Mouse (Mus musculus): ENCODE results near the gene Lingo1.

DNA sequence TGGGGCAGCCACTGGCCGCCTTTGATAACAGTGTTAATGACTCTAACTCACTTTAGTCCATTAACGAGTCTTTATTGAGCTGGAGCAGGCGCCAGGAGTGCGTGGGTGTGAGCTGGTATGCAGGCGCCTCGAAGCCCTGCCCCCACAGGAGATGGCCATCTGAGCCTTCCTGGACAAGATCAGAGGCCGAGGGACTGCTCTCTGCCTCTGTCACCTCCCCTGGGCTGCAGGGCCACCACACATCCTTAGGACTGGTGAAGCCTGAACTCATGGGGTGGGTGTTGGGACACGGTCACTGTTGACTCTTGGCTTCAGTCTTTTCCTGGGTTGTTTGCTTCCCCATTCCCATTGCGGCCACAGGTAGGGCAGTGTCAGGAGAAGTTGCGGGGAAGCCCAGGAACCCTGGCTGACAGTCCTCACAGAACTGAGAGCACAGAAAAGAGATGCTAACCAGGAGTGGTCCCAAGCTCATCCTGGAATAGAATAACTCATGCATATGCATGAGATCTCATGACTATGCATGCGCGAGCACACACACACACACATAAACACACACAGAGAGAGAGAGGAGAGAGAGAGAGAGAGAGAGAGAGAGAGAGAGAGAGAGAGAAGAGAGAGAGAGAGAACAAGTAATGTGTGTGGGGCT is 191.3 kb downstream of the Lingo1 start:
- no peak for TF ChIP-seq CTCF (IDR thresholded peaks at IDR 0.05; ENCODE audit: extremely low read depth, insufficient read depth, insufficient read length, insufficient replicate concordance)
- no peak for TF ChIP-seq POLR2A (IDR thresholded peaks at IDR 0.05; ENCODE audit: low read depth, low read length)

All from spleen, adult 2 months (tissue).